Mouse (Mus musculus) thymus, adult 2 months (tissue): ENCODE measurements at regions not wholly inside any gene's neighbourhood (a gene's known extent, or its start where the extent isn't known, plus 50 kb on each side); places are given as distances from the start of the nearest gene placed in this dataset.

Experiments used
- CTCF ChIP-seq: fragments of 200-500 bp; IDR thresholded peaks from 2 replicates; pipeline ENCODE4 v1.5.1; 2012; ENCODE audit warnings: mild to moderate bottlenecking, control low read depth, low read length, moderate library complexity, borderline replicate concordance; ENCODE audit not compliant: control insufficient read depth, poor library complexity, insufficient read depth; ENCODE audit errors: extremely low read depth
- POLR2A ChIP-seq: fragments of 200-500 bp; IDR thresholded peaks from 2 replicates; pipeline ENCODE4 v1.6.1; 2012; ENCODE audit warnings: mild to moderate bottlenecking, low read length, control low read depth, moderate library complexity; ENCODE audit not compliant: control insufficient read depth, poor library complexity, insufficient read depth; ENCODE audit errors: extremely low read depth

DNA sequence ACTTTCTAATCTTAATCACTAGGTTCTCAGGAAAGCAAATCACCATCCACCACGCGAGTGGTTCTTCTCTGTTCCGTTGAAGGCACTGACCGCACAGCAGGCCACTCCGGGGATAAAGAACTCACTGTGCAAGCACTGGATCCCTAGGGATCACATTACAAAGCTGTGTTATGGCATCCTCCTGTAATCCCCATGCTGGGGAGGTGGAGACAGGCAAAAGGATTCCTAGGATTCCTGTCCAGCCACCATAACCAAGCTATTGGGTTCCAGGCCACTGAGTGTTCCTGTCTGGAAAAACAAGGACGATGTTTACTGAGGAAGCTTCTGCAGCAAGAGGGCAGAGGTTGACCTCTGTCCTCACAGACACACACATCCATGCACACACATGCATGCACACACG, 138.8 kb downstream of the Bcat1 start:
- TF ChIP-seq CTCF (no peak), POLR2A (no peak)
